Mouse (Mus musculus) lung, embryonic 14.5 days (tissue): ENCODE results near the gene Fbxl13. TPM values are rescaled to one million over a fixed set of nuclear protein-coding genes. Genes with fewer than 3 reads are reported as not detected.

Experiments
- ATAC-seq: fragments of 200-750 bp; cut with Nextera tagmentation; 2 replicates; pipeline ENCODE4 v1.8.0; 2017; ENCODE audit warnings: mild to moderate bottlenecking, moderate TSS enrichment, moderate library complexity; ENCODE audit not compliant: insufficient read depth
- DNase-seq: peaks from one replicate; pipeline ENCODE4 v3.0.0-alpha.2; 2015
- H3K27ac ChIP-seq: fragments of 300-500 bp; sonication (generic); 2 replicates; pipeline ENCODE4 v1.5.1; 2014; ENCODE audit warnings: low read depth, mild to moderate bottlenecking, moderate library complexity
- H3K27me3 ChIP-seq: fragments of 300-500 bp; sonication (generic); 2 replicates; pipeline ENCODE4 v1.6.1; 2014; ENCODE audit warnings: low read length, control low read depth; ENCODE audit not compliant: insufficient read depth
- H3K36me3 ChIP-seq: fragments of 300-500 bp; sonication (generic); 2 replicates; pipeline ENCODE4 v1.6.1; 2014; ENCODE audit warnings: control low read depth; ENCODE audit not compliant: insufficient read depth
- H3K4me1 ChIP-seq: fragments of 300-500 bp; sonication (generic); 2 replicates; pipeline ENCODE4 v1.6.1; 2014; ENCODE audit warnings: antibody characterized with exemption, control low read depth; ENCODE audit not compliant: insufficient read depth
- H3K4me2 ChIP-seq: fragments of 300-500 bp; sonication (generic); 2 replicates; pipeline ENCODE4 v1.6.1; 2014; ENCODE audit warnings: mild to moderate bottlenecking
- H3K4me3 ChIP-seq: fragments of 300-500 bp; sonication (generic); 2 replicates; pipeline ENCODE4 v1.5.1; 2014; ENCODE audit warnings: low read depth, low read length
- H3K9ac ChIP-seq: fragments of 300-500 bp; sonication (generic); 2 replicates; pipeline ENCODE4 v1.6.1; 2014
- H3K9me3 ChIP-seq: fragments of 300-500 bp; sonication (generic); 2 replicates; pipeline ENCODE4 v1.6.1; 2016; ENCODE audit warnings: low read depth, low read length, control low read depth
- CTCF ChIP-seq: IDR thresholded peaks from 2 replicates; pipeline ENCODE4 v1.5.1; 2016; ENCODE audit warnings: antibody characterized with exemption, low read depth
- WGBS: fragments of 180-500 bp; shearing (Covaris S2); extraction: QIAGEN DNeasy Blood & Tissue Kit; methylation state at CpG from one replicate; pipeline ENCODE4 v1.1.7; 2014; 5-methylcytosine and 5-hydroxymethylcytosine counted together
- polyA plus RNA-seq: library from polyadenylated mRNA; unstranded; fragments of >200 nt; fragmentation: Nextera tagmentation; extraction: Ambion mirVana; gene quantifications from 2 replicates; pipeline ENCODE4 v1.2.1, GENCODE M21; 2014

The Fbxl13 gene
- polyA plus RNA-seq, 1 experiment from 2014 or later = 0.50 TPM

DNA sequence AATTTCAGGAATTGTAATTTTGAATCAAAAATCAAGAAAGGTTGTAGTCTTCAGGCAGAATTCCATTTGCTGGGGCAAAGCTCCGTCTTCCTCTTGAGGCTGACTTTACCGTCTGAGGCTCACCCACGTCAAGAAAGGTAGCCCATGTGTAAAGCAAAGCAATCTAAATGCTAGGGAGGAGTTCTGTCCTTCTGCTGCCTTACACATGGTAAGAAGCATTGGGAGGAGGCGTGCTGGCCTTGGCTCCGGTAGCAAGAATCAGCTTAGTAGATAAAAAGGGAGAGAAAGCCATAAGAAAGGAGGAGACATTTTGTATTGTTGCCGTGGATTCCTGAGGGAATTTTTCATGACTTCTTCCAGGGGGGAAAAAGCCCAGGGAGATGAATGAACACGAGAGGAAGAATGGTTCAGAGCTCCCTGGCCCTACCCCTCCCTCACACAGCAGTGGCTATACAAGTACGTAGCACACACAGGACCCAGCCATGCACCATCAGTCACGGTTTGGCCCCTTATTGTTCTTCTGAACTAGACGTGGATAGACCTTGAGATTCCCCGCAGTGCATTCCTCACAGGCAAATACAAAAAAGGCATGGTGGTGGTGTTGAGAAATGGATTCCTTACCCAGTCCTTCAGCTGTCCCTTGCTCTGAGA is 118.5 kb downstream of the Fbxl13 start:
- Histone ChIP-seq H3K27ac (peak overlapping the region; percentile 90), H3K36me3 (no peaks in the 10 kb centered on the region), H3K9ac (no peak overlapping the region), H3K27me3 (no peaks in the 10 kb centered on the region), H3K4me1 (0 out of 2 replicates have a peak, but pooled peaks cover 7% of the 10 kb centered on the region), H3K4me2 (peak overlapping the region; percentile 25; the same call in 1 of the 2 replicates), H3K9me3 (no peaks in the 10 kb centered on the region; the same call in 1 of the 2 replicates), H3K4me3 (no peak overlapping the region)
- 57% methylated on average over 11 of the region's 11 CpGs for WGBS
- peak; percentile 19; the same call in 1 of the 2 replicates for ATAC-seq
- no peak for TF ChIP-seq CTCF
- no peak for DNase-seq

DNA sequence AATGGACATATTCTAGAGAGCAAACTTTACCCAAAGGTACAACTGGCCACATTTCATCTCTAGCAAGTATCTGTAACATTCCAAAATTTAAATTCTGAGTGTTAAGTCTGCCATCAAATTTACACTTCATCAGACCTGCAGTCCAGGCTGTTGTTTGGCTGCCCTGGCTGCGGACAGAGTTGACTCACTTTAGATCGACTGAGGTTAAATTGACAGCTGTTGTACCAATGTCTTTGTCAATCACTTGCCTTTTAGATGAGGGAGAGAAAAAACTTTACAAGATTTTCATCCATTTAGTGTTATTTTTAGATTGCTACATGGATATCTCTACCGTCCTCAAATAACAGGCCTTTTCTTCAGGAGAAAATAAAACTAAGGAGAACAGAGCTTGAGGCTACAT is 126.3 kb downstream of the Fbxl13 start:
- DNase-seq (no peak), ATAC-seq (no peak)
- Histone ChIP-seq H3K36me3 (no peaks in the 10 kb centered on the region), H3K27ac (no peak overlapping the region), H3K9ac (no peak overlapping the region), H3K4me3 (no peak overlapping the region), H3K27me3 (no peaks in the 10 kb centered on the region), H3K9me3 (no peaks in the 10 kb centered on the region), H3K4me1 (no peaks in the 10 kb centered on the region), H3K4me2 (no peak overlapping the region)
- no peak for TF ChIP-seq CTCF
- 76% methylated on average over 3 of the region's 3 CpGs for WGBS

DNA sequence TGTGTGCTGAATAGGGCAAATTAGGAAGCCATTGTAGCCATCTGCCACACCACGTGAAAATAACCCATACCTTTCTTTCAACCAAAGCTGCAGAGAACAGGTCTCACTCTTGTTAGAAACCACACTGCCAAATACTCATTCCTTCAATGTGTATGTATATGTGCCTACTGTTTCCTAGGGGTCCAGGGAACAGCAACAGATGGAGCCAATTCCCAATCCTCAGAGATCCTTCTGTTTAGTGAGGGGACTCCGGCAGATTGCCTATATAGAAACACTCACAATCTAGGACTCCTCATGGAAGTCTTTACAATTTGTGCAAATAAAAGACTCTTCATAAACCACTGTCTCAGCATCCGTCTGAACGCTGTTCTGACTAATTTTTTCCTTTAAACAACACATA is 127.2 kb downstream of the Fbxl13 start:
- TF ChIP-seq CTCF = no peak
- Histone ChIP-seq H3K9ac (no peak overlapping the region), H3K27ac (no peak overlapping the region), H3K9me3 (no peaks in the 10 kb centered on the region), H3K4me3 (no peak overlapping the region), H3K4me2 (no peak overlapping the region), H3K4me1 (no peaks in the 10 kb centered on the region), H3K36me3 (no peaks in the 10 kb centered on the region), H3K27me3 (no peaks in the 10 kb centered on the region)
- ATAC-seq = no peak
- no peak for DNase-seq
- WGBS = 78% methylated on average over 4 of the region's 4 CpGs

DNA sequence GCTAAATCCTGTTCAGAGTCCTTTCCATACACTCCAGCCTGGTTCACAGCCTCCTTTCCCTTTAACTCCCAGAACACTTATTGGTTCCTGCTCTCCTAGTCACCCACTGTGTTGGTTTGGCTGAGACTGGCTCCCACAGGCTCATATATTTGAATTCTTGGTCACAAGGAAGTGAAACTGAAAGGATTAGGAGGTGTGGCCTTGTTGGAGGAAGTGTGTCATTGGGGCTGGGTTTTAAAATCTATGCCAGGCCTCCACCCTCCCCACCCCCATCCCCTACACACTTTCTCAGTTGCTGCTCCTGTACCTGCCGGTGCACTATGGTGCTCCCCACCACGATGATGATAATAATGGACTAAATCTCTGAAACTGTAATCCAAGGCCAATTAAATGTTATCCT is 127.9 kb downstream of the Fbxl13 start:
- 83% methylated on average over 2 of the region's 2 CpGs for WGBS
- H3K27me3 ChIP-seq = no peaks in the 10 kb centered on the region
- no peak overlapping the region for H3K4me3 ChIP-seq
- ATAC-seq = no peak
- H3K9ac ChIP-seq = no peak overlapping the region
- no peaks in the 10 kb centered on the region for H3K9me3 ChIP-seq
- no peak overlapping the region for H3K27ac ChIP-seq
- H3K36me3 ChIP-seq = no peaks in the 10 kb centered on the region
- no peak for TF ChIP-seq CTCF
- no peaks in the 10 kb centered on the region for H3K4me1 ChIP-seq
- DNase-seq = no peak
- H3K4me2 ChIP-seq = no peak overlapping the region

DNA sequence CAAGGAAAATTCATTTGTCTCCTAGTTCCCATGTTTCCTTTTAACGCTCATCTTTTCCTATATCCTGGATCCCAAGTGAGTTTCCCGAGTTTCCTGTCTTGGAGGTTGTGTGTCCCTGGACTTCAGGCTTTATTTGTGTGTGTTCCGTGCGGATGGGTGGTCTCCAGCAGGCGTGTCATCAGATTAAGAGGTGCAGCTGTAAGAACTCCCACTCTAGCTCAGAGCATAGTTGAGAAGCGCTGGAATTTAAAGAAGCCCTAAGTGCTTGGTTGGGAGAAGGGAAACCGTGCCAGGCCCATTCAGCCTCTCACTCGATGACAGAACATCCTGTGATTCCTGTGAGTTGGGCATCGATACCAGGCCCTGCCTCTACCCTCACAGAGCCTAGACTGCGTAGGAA is 132.1 kb downstream of the Fbxl13 start:
- no peaks in the 10 kb centered on the region for H3K4me1 ChIP-seq
- no peaks in the 10 kb centered on the region for H3K36me3 ChIP-seq
- no peak overlapping the region for H3K4me3 ChIP-seq
- no peak overlapping the region for H3K4me2 ChIP-seq
- WGBS = 48% methylated on average over 10 of the region's 10 CpGs
- no peaks in the 10 kb centered on the region for H3K27me3 ChIP-seq
- H3K9ac ChIP-seq = no peak overlapping the region
- DNase-seq (peak; percentile 31), ATAC-seq (no peak)
- no peak for TF ChIP-seq CTCF
- no peaks in the 10 kb centered on the region for H3K9me3 ChIP-seq
- no peak overlapping the region; the same call in 1 of the 2 replicates for H3K27ac ChIP-seq

DNA sequence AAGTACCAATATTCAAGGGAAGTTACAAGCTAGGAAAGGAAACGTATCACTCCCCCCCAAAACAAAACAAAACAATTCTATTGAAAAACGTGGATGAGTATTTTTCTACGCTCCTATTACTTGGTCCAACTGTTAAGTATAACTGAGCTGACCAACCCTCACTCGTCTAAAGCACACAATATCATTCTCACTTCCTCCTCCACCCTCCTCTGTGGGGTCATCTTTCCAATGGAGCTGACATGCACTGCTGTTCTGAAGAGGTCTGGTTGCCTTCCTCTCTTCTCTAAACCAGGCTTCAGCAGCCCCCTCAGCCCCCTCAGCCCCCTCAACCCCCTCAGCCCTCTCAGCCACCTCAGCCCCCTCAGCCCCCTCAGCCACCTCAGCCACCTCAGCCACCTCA is 135.6 kb downstream of the Fbxl13 start:
- 59% methylated on average over 4 of the region's 4 CpGs for WGBS

DNA sequence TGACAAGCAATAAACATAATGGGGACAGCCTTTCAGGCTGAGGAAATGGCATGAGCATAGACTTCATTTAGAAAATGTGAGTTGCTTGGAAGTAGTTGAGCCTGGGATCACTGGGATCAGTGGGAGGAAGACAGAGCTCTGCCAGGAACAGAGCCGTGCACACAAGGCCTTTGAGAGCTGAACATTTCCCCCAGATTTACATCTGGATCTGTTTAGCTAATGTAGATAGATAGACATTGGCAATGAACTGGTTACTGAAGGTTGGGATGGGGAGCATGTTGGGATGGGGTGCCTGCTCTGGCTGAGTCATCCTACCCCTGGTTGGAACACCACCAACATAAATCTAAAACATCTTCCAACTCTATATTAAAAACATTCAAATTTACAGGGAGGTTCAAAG is 138.5 kb downstream of the Fbxl13 start:
- H3K4me2 ChIP-seq = no peak overlapping the region
- H3K9me3 ChIP-seq = no peaks in the 10 kb centered on the region
- no peak overlapping the region for H3K27ac ChIP-seq
- TF ChIP-seq CTCF = no peak
- H3K9ac ChIP-seq = no peak overlapping the region
- no peaks in the 10 kb centered on the region for H3K4me1 ChIP-seq
- ATAC-seq (no peak), DNase-seq (no peak)
- H3K36me3 ChIP-seq = no peaks in the 10 kb centered on the region
- WGBS = 56% methylated on average over 1 of the region's 1 CpGs
- no peak overlapping the region for H3K4me3 ChIP-seq
- H3K27me3 ChIP-seq = no peaks in the 10 kb centered on the region

More for the DNA sequence above, 135.6 kb downstream of the Fbxl13 start:
- DNase-seq = no peak
- TF ChIP-seq CTCF = no peak
- Histone ChIP-seq H3K9ac (no peak overlapping the region), H3K4me3 (no peak overlapping the region), H3K4me2 (no peak overlapping the region), H3K36me3 (no peaks in the 10 kb centered on the region), H3K27ac (no peak overlapping the region), H3K27me3 (no peaks in the 10 kb centered on the region), H3K4me1 (no peaks in the 10 kb centered on the region), H3K9me3 (no peaks in the 10 kb centered on the region)
- ATAC-seq = no peak
